Mouse (Mus musculus): ENCODE data around the gene Ccin. TPM values are rescaled to one million over a fixed set of nuclear protein-coding genes. Genes with fewer than 3 reads are reported as not detected.

Ccin gene
- not detected for polyA plus RNA-seq (2017; shearing (Covaris generic))

DNA sequence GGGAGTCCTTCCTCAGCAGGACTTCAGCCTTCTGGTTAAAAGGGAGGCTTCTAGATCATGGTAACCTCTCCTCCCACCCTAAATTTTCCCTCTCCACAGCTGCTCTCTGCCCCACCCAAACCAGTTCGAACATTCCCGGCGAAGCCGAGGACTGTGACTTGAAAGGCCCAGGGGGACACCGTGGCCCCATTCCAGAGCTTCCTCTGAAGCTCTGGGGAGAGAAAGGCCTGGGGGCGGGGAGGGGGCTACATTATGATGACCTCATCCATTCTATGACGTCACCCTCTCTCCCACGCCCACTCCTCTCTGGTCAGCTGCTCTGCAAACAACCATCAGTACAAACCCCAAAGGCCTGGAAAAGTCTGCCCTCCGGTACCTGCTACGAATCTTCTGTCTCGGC is at the start of gene Ccin:
TSS of gene Ccin (plus strand) at position 303 of the 400 bp plus-strand sequence.
- no peak for ATAC-seq

DNA sequence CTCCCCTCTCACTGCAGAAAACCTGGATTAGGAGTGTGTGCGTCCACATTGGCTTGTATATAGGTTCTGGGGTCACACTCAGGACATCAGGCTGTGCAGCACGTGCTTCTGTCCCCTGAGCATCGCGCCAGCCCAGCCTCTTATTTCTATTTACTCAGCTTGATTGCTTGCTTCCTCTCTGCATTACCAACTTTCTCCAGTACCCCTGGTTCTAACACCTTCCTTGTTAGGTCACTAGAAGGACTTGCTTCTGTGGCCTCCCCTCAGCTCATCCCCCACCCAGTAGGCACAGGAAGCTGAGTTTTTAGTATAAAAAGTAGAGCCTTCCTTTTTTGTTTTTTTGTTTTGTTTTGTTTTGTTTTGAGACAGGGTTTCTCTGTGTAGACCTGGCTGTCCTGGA is 47.1 kb upstream of the Ccin start:
- peak; percentile 26 for ATAC-seq

DNA sequence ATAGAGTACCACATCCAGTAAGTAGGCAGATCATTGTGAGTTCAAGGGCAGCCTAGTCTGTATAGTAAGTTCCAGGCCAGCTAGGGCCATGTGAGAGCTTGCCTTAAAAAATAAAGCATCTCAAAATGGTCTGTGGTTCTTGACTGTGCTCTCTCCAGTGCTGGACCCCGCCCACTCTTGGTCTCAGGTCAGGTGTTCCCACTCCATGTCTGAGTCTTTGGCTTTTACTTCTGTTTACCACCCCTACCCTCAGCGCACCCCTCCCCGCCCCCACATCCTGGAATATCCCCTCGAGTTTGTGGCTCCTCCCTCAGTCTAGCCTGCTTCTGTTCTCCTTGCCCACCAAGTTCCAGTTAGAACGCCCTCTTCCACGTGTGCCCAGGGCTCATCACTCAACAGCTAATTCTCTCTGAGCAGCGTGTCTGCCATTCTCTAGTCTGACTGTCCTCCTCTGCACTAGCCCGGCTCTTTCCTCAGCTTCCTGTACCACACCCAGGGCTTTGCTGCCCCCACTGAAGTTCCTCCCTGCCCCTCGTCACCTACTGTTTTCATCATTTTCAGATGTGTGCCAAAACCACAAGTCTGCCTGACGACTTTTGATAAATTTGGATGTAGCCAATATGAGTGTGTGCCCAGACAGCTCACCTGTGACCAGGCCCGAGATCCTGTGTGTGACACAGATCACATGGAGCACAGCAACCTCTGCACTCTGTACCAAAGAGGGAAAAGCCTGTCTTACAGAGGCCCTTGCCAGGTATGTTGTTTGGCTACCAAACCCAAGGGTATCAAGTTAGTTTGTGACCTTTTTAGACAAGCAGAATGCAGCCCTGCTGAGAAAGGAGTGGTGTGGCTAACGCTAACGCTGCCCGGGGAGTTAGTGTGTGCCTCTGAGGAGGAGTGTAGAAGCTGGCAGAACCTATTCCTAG is 46.3 kb upstream of the Ccin start:
- peak; percentile 84 for ATAC-seq

DNA sequence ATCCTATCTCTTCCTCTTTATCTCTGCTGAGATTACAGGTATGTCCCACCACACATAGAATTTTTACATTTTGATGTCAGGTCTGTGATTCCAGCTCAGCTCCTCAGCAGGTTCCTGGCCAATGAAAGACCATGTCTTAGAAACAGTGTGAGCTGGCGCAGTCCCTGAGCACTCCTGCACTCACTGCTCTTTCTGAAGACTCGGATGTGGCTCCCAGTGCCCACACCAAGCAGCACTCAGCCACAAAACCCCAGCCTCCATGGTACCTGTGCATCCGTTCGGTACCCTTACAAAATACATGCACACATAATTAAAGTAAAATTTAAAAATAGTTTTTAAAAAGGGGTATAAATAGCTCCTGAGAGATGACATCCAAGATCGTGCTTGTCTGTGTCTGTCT is 42.0 kb upstream of the Ccin start:
- no peak for ATAC-seq

DNA sequence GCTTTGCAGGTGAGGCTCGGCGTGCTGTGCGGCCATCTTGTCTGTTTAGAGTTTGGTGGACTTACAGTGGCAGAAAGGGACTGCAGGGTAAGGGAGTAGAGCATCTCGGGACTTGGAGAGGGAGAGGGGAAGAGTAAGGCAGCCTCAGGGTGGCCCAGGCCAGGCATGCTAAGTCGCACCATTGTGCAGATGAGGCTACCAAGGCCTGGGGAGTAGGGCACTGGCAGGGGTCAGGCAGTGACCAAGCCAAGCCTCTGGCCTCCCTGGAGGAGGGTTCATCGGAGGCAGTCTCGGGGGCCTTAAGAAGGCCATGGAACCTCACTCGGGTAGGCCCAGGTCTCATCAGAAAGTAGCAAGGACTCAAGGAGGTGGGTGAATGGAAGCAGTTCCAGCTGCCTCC is 40.9 kb upstream of the Ccin start:
- ATAC-seq: no peak

DNA sequence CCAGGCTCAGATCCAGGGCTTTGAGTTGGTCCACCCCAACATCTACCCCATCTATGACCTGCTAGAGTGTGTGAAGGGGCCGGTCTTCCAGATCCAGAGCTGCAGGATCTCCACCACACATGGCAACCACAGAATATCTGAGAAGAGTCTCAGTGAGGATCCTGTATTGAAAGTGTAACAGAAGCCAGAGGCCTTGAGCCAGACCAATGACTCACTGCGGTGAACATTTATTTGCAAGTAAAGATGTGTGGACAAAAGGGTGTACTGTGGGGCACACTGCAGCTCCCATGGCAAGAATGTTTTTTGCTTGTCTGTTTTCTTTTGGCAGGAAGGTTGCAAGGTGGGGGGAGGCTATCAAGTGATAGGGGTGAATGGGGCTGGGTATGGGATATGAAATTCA is 35.7 kb upstream of the Ccin start:
- no peak for ATAC-seq

DNA sequence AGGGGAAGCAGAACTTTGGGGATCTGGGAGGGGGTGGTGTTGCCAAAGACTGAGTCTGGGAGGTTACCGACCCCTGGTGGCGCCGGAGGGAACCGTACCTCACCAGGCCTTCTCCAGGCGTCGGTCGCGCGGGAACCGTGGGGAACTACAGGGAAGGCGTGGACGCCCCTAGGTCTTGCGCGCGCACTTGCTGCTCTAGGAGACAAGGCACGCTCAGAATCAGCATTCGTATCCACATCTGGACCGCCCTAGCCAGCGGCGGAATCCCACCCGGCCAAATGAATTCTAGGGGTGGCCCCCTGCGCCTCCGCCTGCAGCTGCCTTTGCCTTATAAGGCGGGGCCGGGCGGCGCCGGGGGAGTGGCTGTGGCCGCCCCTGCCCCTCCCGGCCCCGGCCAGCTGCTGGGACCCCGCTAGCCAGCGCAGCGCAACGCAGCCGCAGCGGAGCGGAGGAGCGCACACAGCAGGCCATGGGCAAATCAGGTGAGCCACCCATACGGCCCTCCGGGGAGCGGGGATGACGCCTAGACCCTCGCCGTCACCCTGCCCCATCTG is 25.9 kb upstream of the Ccin start, which contains the start of gene Glipr2:
TSS of gene Glipr2 (plus strand) at position 110 of the 554 bp plus-strand sequence.
- peak; percentile 76 for ATAC-seq

DNA sequence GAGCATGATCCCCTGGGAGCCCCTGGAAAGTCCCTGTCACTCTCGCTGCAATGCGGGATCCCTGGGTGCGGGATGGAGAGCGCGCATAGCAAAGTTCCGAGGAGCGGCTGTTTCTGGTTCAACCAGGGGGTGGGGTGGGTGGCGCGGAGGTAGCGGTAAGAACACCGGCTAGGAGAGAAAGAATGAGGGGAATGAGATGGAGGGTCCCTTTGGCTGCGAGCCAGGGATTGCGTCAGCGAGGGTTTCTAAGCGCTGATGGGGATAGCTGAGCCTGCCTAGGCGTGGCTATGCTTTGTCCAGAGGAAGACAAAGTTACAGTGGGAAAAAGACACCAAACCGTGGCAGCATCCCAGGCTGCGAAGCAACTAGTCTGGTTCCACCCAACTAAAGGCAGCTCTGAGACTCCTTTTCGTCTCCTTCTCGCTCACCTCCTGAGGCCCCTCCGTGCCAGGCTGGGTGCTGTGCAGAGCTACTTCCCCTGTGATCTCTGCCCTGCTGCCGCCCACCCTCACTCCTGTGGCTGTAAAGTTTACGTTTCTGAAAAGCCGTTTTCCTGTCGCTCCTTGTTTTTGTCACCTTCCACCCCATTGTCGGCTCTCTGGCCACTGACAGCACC is 25.3 kb upstream of the Ccin start:
- ATAC-seq: peak; percentile 16

DNA sequence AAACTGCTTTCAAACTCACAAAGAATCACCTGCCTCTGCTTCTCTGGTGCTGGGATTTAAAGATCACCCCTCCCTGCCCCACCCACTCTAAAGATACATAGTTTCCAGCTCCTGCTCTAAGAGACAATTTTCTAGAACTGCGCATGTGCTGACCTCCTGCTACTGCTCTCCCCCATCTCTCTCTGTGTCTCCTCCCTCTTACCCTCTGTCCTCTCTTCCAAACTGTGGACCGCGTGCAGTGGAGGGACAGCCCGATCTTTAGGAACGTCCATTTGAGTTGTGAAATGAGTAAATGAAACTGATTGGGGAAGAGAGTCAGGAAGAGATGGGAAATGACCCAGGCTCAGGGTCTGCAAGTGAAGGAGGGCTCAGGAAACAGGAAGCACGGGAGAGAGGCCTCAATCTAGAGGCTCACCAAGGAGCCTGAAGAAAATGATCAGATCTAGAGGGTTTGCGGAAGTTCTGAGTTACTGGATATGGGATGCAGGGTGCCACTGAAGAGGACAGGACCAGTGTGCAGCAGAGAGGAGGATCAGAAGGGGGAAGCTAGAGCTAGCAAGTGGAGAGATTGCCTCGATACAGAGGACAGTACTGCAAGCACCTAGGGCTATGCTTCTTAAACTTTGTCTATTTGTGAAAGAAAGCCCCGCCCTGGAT is 23.6 kb upstream of the Ccin start:
- peak; percentile 5 for ATAC-seq

DNA sequence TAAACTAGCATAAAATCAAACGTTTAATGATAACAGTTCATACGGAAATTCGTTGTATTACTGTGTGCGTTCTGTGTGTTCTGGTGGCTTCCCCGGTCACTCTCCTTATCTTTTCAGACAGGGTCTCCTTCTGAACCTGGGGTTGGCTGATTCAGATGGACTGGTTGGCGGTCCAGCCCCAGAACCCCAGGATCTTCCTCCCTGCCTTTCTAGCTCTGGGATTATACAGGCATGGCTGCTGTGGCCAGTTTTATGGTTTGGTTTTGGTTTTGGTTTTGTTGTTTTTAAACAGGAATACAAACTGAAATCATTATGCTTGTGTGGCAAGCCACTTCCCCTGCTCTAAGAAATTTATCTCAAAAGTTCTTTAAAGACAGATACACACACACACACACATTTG is 23.1 kb upstream of the Ccin start:
- peak; percentile 49 for ATAC-seq

DNA sequence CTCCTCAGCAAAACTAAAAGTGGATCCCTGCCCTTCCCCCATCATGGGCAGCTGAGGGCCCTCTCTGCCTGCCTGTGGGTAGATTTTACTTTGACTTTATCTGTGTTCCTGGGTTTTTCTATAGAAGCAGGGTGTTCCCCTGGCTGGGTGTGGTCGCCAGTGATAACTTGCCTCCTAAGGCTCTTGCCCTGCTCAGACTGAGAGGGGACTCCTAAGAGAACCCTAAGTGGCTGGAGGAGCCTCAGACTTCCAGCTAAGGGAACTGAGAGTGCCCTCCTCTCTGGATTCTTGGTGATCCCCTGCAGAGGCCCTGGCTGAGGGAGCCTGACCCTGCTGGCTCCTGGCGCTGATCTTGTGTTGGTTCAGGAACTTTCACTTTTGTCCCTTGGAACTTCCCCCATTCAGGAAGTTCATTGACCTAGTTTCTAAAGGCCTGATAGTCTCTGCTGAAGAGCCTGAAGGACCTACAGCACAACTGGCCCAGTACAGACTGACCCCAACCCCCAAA is 18.9 kb upstream of the Ccin start:
- ATAC-seq: peak; percentile 11

DNA sequence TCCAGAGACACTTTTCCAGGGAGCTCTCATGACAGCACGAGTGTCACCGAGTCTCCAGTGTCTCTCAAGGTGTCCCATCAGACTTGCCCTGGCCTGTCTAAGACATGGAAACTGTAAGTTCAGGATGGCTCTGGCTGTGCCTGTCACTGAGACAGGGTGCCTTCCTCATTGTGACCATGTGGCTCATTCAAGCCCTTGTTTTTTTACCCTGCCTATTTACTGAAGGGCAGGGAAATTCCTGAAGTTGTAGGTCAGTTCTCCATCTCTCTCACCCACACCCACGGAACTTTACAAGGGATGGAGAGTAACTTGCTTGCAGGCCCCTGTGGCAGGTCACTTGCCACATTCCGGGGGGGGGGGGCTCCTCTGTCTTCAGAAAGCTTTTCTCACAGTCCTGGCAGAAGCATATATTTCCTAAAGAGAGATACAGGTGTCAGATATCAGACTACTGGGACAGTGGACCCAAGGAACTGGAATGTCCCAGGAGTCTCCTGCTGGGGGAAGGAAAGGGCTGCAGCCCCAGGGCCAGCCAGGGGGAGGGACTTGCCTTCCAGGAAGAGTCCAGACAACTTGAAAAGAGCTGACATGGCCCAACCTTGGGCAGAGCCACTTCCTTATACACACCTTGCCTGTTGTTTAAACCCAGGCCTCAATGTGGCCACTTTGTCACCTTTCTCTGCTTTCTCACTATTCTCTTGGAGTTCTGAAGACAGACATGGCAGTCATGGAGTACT is 18.2 kb upstream of the Ccin start:
- no peak for ATAC-seq

DNA sequence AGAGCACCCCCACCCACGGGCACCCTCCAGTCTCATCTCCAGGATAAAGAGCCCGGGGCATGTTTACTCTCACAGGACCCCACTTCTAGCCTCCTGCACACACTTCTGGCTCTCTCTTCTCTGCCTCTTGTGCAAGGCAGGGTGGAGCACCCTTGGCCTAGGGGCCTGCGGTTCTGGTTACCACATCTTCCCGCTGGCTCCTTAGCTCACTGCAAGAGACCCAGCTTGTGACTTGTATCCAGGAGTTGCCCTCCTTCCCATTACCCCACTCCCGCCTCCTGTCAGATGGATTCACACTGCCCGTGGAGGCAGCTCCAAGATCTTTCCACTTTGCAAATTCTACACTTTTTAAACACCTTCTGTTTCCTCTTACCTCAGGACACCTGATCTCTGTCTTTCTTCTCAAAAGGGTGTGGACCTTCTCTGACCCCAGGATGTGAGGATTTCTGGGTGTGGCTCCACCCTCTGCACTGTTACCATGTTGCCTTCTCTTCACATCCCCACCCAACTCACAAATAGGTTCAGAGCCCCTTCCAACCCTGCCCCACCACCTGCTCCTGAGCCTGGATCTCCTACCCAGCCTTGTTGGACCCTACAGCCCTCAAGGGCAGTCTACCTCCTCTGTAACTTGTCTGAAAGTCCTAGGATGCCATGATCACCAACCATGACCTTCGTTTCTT is 17.3 kb upstream of the Ccin start:
- peak; percentile 36 for ATAC-seq

DNA sequence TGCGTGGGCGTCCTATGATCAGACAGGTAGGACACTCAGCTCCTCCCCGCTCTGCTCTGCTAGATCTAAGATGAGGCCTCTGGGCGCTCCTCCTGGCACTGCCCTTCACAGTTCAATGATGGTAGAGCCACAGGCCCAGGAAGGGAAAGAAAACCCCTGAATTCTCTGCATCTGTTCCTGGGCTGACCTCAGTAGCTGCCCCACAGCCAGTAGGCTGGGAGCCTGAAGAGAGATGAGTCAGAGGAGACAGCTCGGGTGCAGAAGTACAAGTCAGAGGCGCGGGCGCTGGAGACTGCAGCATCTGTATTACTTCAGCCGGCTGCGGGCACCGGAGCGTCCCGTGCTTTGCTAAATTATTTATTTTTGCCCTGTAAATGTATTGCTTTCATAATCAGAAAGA is 14.6 kb upstream of the Ccin start:
- ATAC-seq: no peak

DNA sequence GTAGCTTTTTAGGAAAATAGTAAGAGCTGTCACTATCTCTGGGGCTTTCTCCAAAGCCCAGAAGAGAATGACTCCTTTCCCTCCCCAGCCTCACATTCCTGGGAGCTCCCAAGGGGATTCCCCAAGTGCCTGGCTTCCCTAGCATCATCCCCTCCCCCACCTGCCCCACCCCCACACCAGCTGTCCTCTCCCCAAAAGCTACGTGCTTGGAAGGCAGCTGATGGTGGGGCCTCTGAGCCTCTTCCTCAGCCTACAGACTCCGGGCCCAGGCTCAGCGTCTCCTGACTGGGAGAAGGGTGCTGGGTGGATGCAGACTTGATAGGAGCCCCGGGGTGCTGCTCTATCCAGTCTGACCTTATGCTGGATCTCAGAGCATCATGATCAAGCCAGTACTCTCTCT is 13.9 kb upstream of the Ccin start:
- ATAC-seq: no peak

DNA sequence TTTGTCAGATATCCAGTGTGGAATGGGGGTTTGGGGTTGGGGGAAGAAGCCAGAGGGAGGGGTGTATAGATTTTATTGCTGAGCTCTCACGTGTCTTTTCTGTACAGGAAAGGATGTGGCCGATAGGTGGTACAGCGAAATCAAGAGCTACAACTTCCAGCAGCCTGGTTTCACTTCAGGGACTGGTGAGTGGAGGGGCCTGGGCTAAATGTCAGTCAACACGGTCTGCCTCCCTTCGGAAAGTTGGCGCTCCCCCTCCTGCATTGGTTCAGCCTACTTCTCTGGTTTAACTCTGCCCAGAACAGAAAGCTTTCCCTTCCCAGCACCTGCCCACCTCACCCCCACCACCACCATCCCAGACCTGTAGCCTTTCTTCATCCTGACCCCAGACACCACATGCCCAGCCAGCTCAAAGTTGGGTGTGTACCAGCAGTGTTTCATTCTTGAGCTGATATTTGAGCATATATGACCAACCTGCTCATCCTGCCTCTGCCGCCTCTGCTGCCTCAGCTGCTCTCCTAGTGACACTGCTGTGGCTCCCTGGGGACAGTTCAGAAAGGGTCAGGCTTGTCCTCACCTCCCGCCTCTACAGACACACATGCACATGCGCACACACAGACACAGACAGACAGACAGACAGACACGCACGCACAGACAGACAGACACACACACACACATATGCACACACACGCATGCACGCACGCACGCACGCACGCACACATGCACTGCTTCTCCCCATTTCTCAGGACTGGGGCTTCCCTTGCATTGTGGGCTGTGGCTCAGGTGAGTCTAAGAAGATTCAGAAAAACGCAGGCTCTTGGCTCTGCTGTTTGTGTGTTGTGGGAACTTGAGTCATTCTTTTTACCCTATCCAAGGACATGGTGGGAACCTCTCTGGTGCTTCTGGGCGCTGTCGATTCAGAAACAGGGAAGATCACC is 12.6 kb upstream of the Ccin start:
- ATAC-seq: peak; percentile 33

DNA sequence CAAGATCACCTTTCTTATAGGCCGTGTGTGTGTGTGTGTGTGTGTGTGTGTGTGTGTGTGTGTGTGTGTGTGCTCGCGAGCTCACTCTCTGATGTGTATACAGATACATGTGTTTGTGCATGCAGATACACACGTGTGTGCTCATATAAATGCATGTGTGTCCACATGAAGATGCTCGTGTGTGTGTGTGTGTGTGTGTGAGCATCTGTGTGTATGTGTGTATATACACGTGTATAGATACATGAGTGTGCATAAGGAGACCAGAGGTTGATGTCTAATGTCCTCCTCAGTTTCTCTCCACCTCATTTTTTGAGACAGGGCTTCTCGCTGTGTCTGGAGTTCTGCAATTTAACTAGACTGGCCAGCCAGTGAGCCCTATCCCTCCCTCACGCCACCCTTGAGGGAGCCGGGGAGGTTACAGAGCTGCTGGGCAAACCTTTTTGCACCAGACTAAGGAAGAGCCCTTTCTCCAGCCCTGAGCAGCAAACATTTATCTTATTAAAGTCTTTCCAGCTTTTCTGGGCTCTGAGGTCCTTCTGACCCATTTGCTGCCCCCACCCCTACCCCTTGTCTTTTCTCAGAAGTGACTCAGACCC is 11.6 kb upstream of the Ccin start:
- ATAC-seq: no peak

DNA sequence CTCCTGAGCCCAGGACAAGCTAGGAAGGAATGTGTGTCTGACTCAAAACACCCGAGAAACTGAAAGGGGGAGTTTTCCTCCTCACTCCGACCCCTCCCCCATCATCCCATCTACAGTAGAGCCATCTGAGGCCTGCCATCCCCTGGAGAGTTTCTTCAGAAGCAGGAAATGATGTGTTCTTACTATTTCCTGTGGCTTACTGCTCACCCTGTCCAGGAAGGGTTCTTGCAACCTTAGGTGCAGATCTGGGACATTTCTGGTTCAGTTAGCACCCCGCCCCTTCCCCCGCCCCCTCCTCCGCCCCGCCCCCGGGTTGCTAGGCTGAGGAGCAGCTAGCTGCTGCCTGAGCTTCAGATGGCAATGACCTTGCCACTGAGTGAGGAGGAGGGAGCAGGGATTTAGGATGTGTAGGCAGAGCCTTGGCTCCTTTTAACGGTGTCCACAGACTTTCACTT is 11.1 kb upstream of the Ccin start:
- peak; percentile 82 for ATAC-seq

DNA sequence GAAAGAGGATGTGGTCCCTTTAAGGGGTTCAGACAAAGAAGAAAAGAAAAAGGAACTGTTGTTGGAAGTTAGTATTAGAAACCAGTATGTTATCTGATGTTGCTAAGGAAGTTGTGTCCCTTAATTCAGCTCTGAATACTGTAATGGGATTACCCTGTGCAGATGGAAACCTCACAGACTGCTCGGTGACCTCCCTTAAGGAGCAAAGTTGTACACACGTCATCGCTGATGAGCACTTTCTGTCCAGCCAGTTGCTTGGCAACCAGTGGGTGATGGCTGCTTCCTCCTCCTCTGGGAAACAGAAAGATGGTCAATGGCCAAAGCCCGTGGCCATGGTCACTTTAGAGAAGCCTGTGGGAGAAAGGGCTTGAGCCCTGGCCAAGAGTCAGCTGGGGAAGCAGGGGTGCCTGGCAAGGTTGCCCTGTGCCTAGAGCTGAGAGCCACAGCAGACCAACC is 9.7 kb upstream of the Ccin start:
- ATAC-seq: peak; percentile 66
